Mouse (Mus musculus) kidney, postnatal 4 days (tissue): Measurements from ENCODE around the gene H2al1m.
A peak's percentile ranks its signal among the peaks of the same experiment; 100 is the strongest.
"Not testable (repeated sequence)": the region's sequence is repeated elsewhere in the genome, so short reads cannot be mapped to it uniquely, and the experiment has no call there.

Experiments used
- DNase-seq, 2 experiments: peaks; one replicate each; pipeline ENCODE4 v3.0.0; 2021; ENCODE audit warnings: mixed read lengths in 2 of 2

The H2al1m gene

DNA sequence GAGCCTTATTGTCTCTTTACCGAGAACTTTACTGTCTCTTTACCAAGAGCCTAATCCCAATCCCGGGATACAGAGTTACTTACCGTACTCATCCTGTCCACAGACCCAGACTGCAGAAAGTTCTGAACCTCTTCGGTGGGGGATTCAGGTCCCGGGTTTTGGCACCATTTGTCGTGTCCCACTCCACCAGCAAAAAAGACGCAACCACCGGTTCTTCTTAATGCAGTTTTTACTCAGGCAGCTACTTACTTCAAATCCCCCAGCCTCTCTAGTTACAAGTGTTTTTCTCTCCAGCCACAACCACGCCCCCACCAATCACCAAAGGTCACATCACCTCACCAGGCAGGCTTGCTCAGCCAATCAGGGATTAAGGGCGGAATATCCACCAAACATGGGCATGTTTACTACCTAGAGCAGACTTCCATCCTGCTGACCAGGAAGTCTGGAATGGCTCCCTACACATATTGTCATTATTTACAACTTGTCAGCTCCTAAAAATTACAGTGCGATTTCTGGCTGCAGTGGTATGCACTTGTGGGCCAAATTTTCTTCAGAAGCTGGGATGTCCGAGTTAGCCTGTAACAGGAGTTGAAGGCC is 48.9 kb downstream of the H2al1m start:
- not testable (repeated sequence) for DNase-seq

DNA sequence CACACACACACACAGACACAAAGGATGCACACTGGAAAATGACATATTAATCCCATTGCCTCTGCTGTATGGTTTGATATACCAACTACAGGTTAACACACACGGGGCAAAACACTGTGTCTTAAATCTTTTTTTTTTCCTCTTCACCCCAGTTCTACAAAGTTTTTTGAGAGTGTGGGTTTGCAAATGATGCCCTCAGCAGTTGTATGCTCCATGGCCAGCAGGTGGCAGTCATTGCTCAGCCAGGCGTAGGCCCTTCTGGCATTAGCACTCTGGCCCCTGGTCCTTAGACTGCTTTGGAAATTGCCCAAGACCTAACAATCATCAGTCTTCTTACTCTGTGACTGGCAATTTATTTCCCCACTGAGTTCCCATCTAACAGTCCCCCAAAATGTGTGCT is 49.5 kb downstream of the H2al1m start:
- DNase-seq: peak; percentile 60 to 85
